Comparison of ENCODE assay signal across 8 mouse cellular contexts in the genomic region with DNA sequence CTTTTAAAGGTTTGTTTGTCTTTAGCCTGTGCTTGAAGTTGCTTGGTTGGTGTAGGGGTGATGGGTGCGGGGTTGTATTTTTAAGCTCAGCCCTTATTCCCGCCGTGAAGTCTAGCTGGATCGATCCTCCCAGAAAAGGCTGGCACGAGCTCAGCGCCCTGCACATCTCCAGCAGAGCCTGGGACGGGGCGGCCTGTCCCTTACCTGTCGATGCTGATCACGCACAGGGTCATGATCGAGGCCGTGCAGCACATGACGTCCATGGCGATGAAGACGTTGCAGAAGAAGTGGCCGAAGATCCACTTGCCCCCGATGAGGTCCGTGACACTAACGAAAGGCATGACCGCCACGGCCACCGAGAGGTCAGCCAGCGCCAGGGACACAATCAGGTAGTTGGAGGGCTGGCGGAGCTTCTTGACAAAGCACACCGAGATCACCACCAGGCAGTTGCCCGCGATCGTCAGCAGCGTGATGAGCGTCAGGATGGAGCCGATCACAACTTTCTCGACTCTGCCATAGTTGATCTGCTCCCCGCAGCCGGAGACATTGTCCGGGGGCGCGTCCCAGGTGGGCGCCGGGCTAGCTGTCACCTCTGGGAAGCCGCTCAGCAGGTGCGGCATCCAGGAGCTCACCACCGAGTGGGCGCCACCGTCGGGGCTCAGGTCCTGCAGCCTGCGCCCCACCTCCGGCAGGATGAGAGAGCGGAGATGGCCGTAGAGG. TPM values are rescaled to one million over a fixed set of nuclear protein-coding genes. Genes with fewer than 3 reads are reported as not detected.
A peak's percentile ranks its signal among the peaks of the same experiment; 100 is the strongest.
DNase-seq lines count a peak whose midpoint lies in the region; ATAC-seq and TF ChIP-seq lines count a peak whose summit lies in the region.

No protein-coding gene starts in this region.

- H3K27ac ChIP-seq in lung, embryonic 16.5 days (ENCODE audit: low read length) = no peak overlapping the region
- H3K27ac ChIP-seq in forebrain, postnatal 0 days (ENCODE audit: low read depth, low read length) = no peak overlapping the region
- no peak overlapping the region for H3K27ac ChIP-seq in liver, embryonic 15.5 days (replicated peaks)

- 5% methylated on average over 49 of the region's 49 CpGs for WGBS in lung, embryonic 16.5 days
- 9% methylated on average over 49 of the region's 49 CpGs for WGBS in forebrain, postnatal 0 days
- 8% methylated on average over 49 of the region's 49 CpGs for WGBS in liver, embryonic 15.5 days (ENCODE audit: insufficient replicate concordance)

- ATAC-seq in frontal cortex, adult (ENCODE audit: low TSS enrichment) = peak; percentile 41
- ATAC-seq in lung, embryonic 16.5 days (ENCODE audit: low read depth) = 0 out of 2 replicates have a peak, but pooled peaks have one; percentile 10
- peak; percentile 26 for ATAC-seq in forebrain, postnatal 0 days
- no peak for ATAC-seq in liver, embryonic 15.5 days (ENCODE audit: insufficient read depth)

- peak overlapping the region; percentile 91 for H3K4me2 ChIP-seq in lung, embryonic 16.5 days (ENCODE audit: low read depth, low read length)
- peak overlapping the region; percentile 90 for H3K4me2 ChIP-seq in forebrain, postnatal 0 days (ENCODE audit: low read depth)
- H3K4me2 ChIP-seq in liver, embryonic 15.5 days = peak overlapping the region; percentile 68

- H3K4me1 ChIP-seq in lung, embryonic 16.5 days (replicated peaks; ENCODE audit: control insufficient read depth, insufficient read depth, low read length) = 0 out of 2 replicates have a peak, but pooled peaks cover 4% of the 10 kb centered on the region
- H3K4me1 ChIP-seq in forebrain, postnatal 0 days (ENCODE audit: insufficient read depth) = no peaks in the 10 kb centered on the region
- no peaks in the 10 kb centered on the region for H3K4me1 ChIP-seq in liver, embryonic 15.5 days (replicated peaks)

- TF ChIP-seq CTCF in forebrain, postnatal 0 days (IDR thresholded peaks at IDR 0.05; ENCODE audit: low read depth) = no peak

- peaks cover 44% of the 10 kb centered on the region for H3K27me3 ChIP-seq in lung, embryonic 16.5 days (ENCODE audit: control insufficient read depth, insufficient read depth, low read depth, low read length)
- peaks cover 8% of the 10 kb centered on the region; the same call in 1 of the 2 replicates for H3K27me3 ChIP-seq in forebrain, postnatal 0 days (ENCODE audit: insufficient read depth, low read length)
- H3K27me3 ChIP-seq in liver, embryonic 15.5 days = peaks cover 53% of the 10 kb centered on the region

- H3K9me3 ChIP-seq in lung, embryonic 16.5 days (ENCODE audit: control insufficient read depth, low read length) = no peaks in the 10 kb centered on the region
- H3K9me3 ChIP-seq in forebrain, postnatal 0 days (ENCODE audit: low read length) = no peaks in the 10 kb centered on the region
- no peaks in the 10 kb centered on the region for H3K9me3 ChIP-seq in liver, embryonic 15.5 days (replicated peaks)

- DNase-seq in frontal cortex, adult 2 months (ENCODE audit: extremely low spot score in 1 of 2, low spot score in 1 of 2) = no peak
- DNase-seq in lung, postnatal 36 days = no peak
- DNase-seq in forebrain, postnatal 0 days = peak; percentile 24
- peak; percentile 40 for DNase-seq in testis, postnatal 10 days (ENCODE audit: low spot score)
- DNase-seq in ovary, adult 18-20 months (ENCODE audit: low spot score) = no peak

- H3K36me3 ChIP-seq in lung, embryonic 16.5 days (ENCODE audit: control insufficient read depth, insufficient read depth, low read length) = no peaks in the 10 kb centered on the region
- no peaks in the 10 kb centered on the region for H3K36me3 ChIP-seq in forebrain, postnatal 0 days (ENCODE audit: insufficient read depth)
- H3K36me3 ChIP-seq in liver, embryonic 15.5 days (replicated peaks) = no peaks in the 10 kb centered on the region

- H3K9ac ChIP-seq in lung, embryonic 16.5 days (ENCODE audit: low read length) = 0 out of 2 replicates have a peak overlapping the region, but pooled peaks have one; percentile 50
- peak overlapping the region; percentile 50 for H3K9ac ChIP-seq in forebrain, postnatal 0 days
- H3K9ac ChIP-seq in liver, embryonic 15.5 days = no peak overlapping the region

- peak overlapping the region; percentile 59 for H3K4me3 ChIP-seq in lung, embryonic 16.5 days (ENCODE audit: low read length)
- peak overlapping the region; percentile 64 for H3K4me3 ChIP-seq in forebrain, postnatal 0 days (ENCODE audit: low read depth, low read length)
- H3K4me3 ChIP-seq in liver, embryonic 15.5 days (replicated peaks) = peak overlapping the region; percentile 47

RNA-seq across cellular contexts. Expression of a gene that starts 0.6 kb away (rescaled TPM):
- 6.0 and 6.7 TPM in 2 replicates for polyA plus RNA-seq in frontal cortex, adult 2 months (2012; rRNA removed)
- polyA plus RNA-seq in lung, embryonic 16.5 days (2015; fragmentation: Nextera tagmentation; extraction: Ambion mirVana) = 0.06 and 0.20 TPM in 2 replicates
- total RNA-seq in forebrain, postnatal 0 days (2014; rRNA removed) = 11.8 and 18.4 TPM in 2 replicates
- polyA plus RNA-seq in forebrain, postnatal 0 days (2015; fragmentation: Nextera tagmentation; extraction: Ambion mirVana) = 7.4 and 11.9 TPM in 2 replicates
- not detected in 2 replicates for polyA plus RNA-seq in liver, embryonic 15.5 days (2015; fragmentation: Nextera tagmentation; extraction: Ambion mirVana)

RNA-seq across cellular contexts. Expression of a gene that starts 26.9 kb away (rescaled TPM):
- polyA plus RNA-seq in frontal cortex, adult 2 months (2012; rRNA removed) = 21.4 and 22.8 TPM in 2 replicates
- 76.2 and 77.4 TPM in 2 replicates for polyA plus RNA-seq in lung, embryonic 16.5 days (2015; fragmentation: Nextera tagmentation; extraction: Ambion mirVana)
- 30.5 and 32.1 TPM in 2 replicates for total RNA-seq in forebrain, postnatal 0 days (2014; rRNA removed)
- polyA plus RNA-seq in forebrain, postnatal 0 days (2015; fragmentation: Nextera tagmentation; extraction: Ambion mirVana) = 81.5 and 85.7 TPM in 2 replicates
- 32.2 and 38.4 TPM in 2 replicates for polyA plus RNA-seq in liver, embryonic 15.5 days (2015; fragmentation: Nextera tagmentation; extraction: Ambion mirVana)

Comparison
In these comparisons a context has a peak if more than half of its experiments do, and no peak if none do; other contexts are left out.
1. DNase-seq: peak in forebrain, postnatal 0 days (single experiment) and testis, postnatal 10 days (single experiment); none in frontal cortex, adult 2 months (0 of 2), lung, postnatal 36 days (single experiment) and ovary, adult 18-20 months (single experiment).
2. Peak in every context shown above with its lines, with median percentiles within 50 percentile points of each other: H3K4me2 ChIP-seq and H3K4me3 ChIP-seq.